Mouse (Mus musculus): ENCODE data around the gene Arl16.
A peak's percentile ranks its signal among the peaks of the same experiment; 100 is the strongest.
"Not testable (repeated sequence)": the region's sequence is repeated elsewhere in the genome, so short reads cannot be mapped to it uniquely, and the experiment has no call there.

Arl16 gene

DNA sequence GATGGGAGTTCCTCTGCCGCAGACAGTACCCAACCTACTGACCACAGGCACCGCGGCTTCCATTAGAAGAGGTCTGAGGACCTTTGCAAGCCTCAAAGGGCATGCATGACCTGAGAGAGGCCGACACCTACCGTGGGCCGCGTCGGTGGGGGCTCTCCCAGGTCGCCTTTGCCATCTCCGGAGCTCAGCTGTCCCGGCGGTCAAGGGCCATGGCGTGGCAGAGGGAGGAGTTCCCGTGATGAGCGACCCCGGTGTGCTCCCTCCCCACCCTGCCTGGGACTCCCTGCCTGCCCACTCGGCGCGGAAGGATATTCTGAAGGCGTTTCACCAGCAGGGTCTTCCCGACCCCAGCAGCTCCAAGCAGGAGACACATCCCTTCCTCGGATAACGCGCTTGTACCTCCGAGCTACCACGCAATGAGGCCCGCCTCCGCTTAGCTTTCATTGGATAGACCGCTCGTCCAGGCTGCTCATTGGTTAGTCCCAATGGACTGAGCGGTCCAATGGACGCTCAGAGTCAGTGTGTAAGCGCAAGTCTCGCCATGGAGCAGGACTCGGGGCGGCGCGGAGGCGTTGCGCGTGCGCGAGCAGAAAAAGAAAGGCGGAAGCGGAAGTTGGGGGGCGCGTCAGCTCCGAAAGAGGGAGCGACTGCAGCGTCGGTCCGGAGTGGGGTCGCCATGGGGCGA, at the start of gene Arl16:
Arl16 (minus strand) TSS at position 557 of the 685 bp plus-strand sequence.
- peak; percentile 84 to 87 for DNase-seq (ENCODE audit: low read depth in 1 of 2, low spot score in 2 of 2)

DNA sequence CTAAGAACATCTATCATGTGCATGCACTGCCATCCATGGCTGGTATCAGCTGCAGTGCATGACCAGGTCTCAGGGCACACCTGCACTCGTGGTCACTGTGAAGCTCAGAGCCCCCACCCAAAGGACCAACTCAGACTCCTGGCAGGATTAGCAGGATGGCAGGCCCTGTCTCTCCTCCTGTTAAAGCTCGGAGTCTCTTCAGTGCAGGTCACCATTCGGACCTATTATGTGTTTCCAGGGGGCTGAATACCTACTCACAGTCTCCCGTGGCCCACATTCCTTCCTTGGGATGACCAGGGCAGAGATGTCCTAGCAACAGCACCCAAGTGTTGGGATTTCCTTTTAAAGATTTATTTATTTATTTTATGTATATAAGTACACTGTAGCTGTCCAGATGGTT, 49.7 kb upstream of the Arl16 start:
- DNase-seq (ENCODE audit: low read depth in 1 of 2, low spot score in 2 of 2), result no peak

DNA sequence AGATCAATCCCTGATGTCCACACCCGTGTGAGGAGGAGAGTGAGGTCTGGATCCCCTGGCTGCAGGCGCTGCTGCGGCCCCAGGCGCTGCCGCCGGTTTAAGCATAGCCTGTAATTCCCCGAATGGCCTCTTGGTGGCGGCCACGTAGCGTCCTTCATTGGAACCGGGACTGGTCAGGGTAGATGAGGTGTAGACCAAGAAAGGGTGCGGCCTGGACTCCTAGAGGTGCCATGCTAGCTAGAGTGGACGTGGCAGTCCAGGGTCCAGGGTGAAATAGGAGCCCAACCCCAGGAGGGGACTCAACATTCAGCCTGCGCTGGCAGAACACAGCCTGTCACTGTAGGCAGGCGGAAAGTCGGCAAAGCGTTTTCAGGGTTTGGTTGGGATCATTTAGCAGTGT, 48.2 kb upstream of the Arl16 start:
- DNase-seq (ENCODE audit: low read depth in 1 of 2, low spot score in 2 of 2), result peak; percentile 66 to 84

DNA sequence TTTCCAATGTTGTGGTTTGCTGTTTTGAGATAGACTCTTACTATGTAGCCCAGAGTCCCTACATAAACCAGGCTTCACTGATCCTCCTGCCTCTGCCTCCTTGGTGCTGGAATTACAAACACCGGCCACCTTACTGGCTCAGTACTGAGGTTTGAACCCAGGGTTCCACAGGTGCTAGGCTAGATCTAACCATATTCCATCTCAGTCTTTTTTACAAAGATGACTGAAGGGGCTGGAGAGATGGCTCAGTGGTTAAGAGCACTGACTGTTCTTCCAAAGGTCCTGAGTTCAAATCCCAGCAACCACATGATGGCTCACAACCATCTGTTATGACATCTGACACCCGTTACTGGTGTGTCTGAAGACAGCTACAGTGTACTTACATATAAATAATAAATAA, 46.9 kb upstream of the Arl16 start:
- not testable (repeated sequence) for DNase-seq (ENCODE audit: low read depth in 1 of 2, low spot score in 2 of 2)

DNA sequence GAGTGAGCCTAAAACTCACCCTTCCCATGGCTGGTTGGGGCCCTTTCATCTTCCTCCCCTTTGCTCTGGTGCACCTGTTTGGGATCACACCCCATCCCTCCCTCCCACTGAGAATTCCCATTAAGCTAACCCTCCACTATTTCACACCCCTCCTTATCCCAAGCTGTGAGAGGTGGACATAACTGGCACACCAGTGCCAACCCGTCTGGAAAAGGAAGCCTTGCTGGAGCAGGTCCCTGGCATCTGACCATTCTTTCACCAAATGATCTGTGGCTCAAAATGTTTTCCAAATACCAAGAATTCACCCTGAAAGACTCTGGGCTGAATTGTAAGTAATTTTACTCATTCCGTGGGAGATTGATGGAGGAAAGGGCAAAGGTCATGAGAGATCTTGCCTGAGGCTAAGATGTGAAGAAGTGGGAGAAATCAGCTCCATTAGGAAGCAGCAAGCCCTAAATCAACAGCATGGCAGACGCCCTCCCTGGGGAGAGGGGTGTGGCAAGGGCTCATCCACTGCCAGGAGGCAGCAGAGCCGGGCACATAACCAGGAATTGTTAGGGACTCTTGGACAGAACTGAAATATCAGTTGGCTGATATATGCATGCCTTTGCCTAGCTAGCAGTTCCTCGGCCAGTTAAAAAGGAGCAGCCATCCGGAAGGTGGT, 45.5 kb upstream of the Arl16 start:
- DNase-seq (ENCODE audit: low read depth in 1 of 2, low spot score in 2 of 2), result no peak

DNA sequence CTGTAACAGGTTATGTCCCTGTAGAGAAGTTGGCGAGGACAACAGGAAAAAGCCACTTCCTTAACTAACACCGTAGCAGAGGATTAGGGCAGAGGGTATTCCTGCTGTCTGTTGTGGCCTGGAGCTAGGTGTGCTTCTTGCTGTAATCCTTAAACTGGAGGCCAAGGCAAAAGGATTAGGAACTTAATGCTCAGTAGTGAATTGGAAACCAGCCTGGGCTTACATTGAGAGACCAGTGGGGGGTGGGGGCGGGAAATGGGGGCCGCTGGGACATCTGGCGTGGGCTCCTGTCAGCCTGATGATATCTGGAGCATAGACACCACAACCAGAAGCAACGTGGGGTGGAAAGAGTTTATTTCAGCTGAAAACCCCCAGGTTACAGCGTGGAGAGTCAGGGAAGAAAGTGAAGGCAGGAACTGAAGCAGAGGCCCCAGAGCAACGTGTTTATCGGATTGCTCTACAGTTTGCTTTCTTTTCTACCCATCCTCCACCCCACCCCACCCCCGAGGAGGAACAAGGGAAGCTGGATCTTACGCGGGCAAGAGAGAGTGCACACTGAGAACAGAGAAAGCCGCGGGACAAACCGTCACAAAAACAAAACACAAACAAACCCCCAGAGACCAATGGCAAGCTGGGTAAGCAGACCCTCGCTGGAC, 43.1 kb upstream of the Arl16 start:
- no peak for DNase-seq (ENCODE audit: low read depth in 1 of 2, low spot score in 2 of 2)

DNA sequence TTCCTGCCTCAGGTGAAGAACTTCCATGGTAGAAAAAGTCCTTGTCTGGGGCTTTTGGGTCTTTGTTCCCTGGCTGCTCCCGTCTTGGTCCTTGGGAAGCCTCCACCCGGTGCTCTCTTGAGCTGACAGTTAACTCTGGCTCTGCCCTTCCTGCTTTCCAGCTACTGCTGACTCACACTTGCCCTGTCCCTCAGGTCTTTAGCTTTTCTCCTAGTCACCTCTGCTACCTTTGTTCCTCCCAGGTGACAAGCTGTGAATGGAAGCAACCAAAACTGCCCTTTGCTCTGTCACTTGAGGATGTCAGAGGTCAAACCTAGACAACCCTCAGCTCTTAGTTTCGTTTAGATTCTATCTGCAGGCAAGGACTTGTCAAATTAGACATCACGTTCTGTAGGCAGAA, 42.5 kb upstream of the Arl16 start:
- no peak for DNase-seq (ENCODE audit: low read depth in 1 of 2, low spot score in 2 of 2)

DNA sequence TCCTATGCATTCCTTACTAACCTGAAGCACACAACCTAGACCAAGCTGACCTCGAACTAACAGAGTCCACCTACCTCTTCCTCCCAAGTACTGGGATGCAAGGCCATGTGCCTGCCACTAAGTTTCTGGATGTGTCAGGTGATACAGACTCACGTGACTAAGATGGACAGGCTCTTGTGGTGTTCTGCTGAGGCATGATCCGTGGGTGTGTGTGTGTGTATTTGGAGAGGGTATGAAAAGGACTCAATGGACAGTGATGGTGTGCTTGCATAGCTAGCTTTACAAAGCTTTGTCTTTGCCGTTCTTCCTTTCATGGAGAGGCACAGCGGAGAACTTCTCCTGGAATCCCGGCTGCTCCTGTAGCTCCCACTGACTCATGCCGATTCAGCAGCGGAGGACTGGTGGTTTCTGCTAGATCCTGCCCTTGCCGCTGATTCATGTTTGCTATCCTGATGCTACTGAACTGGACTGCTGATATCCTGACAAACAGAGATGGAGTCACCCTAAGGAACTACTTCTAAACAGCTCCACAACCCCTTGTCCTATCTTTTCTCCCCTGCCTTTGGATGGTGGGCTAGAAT, 41.0 kb upstream of the Arl16 start:
- DNase-seq (ENCODE audit: low read depth in 1 of 2, low spot score in 2 of 2), result no peak

DNA sequence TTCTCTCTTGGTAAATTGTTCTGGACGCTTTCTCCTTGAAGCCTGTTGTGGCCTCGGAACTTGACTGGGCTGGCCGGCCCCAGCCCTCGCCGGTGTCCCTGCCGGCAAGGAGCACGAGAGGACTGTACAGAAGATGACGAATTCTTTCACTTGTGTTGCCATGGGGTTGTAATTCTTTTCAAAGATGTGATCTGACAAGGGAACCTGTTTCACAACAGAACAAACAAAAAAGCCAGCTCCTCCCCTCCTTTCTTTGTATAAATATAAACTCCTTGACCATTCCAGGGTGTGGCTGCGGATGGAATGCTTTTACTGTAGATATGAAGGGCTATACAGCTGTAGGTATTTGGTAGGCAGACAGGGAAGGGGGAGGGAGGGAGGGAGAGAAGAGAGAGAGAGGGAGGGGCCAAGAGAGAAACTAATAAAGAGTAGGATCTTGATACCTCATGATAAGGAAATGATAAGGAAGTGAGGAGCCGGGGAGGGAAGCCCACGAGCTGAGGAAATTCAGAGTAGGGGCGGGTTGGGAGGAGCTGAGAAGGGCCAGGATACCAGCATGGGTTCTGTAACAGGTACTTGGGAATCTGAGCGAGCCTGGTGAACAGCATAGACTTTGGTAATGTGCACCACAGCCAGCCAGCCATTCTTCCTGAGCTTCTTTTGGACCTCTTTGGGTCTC, 40.3 kb upstream of the Arl16 start:
- DNase-seq (ENCODE audit: low read depth in 1 of 2, low spot score in 2 of 2), result no peak

DNA sequence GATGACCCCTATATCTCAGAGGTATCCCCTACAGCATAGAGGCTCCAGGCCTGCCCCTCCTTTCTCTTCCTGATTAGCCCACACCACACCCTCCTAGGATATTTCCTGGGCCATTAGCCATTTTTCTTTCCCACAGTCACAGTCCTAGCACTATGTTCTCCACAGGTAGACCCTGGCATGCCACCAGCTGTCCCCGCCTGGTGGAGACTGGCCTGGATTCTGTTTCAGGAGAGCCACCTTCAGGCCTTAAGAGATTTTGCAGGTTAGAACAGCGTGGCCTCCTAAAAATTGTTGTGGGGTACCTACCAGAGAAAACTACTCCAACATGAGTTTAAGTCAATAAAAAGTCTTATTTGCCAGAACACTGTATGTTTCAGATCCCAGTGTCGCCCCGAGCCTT, 39.5 kb upstream of the Arl16 start:
- DNase-seq (ENCODE audit: low read depth in 1 of 2, low spot score in 2 of 2), result no peak

DNA sequence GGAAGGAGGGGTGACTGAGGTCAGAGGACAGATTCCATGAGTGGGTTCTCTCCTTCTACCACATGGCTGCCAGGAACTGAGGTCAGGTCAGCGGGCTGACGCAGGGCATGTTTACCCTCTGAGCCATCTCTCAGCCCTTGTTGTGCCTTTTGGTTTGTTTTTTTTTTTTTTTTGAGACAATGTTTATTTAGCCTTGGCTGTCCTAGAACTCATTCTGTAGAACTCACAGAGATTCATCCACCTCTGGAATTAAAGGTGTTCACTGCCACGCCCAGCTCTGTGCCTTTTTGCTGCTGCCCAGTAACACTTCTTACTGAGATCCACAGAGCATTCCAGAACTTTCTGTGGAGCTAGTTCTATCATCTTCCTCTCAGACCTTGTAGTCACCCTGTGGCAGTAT, 38.3 kb upstream of the Arl16 start:
- no peak for DNase-seq (ENCODE audit: low read depth in 1 of 2, low spot score in 2 of 2)

DNA sequence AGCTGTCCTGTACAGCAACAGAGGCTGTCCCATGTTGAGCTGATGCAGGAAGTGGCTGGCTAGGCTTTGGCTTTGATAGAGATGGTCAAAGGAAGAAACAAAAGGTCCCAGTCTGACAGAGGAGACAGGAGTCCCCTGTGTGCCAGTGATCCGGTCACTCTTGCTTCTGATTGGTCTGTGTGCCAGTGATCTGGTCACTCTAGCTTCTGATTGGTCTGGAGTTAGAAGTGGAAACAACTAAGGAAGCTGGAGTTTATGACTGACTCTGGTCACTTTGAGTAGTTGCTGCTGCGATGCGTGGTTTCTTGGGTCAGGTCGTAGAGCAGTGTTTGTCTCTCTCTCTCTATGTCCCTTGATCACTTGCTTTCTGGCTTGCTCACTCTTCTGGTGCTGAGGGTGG, 34.3 kb upstream of the Arl16 start:
- no peak for DNase-seq (ENCODE audit: low read depth in 1 of 2, low spot score in 2 of 2)

DNA sequence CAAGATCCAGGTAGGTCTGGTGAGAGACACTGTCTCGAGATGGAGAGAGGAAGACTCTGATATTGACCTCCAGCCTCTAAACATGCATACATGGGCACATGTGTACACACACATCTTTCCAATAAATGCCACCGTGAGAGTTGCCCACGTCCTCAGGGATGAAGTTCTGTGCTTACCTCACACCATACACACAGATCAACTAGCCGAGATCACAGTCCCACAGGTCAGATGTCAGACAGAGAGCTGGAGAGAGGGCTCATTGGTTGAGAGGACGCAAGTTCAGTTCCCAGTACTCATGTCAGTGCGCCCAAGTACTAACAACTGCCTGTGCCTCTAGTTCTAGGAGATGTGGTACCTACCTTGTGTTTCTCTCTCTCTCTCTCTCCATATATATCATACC, 33.6 kb upstream of the Arl16 start:
- no peak for DNase-seq (ENCODE audit: low read depth in 1 of 2, low spot score in 2 of 2)

DNA sequence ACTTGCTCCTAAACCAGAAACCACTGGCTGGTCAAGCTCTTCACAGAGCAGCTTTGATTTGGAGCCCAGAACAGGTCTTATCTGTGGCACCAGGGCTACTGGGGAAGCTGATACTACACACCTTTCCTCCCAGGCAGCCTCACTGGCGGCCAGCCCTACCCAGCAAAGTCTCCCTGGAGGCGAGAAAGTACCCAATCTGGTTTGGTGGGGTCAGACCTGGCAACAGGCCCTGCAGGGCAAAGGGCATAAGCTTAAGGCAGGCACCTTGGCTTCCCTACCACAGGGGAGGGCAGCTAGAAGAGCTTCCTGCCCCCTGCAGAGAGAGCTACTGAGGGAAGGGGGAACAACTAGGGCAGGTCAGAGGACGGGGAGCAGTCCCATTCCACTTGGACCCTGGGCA, 33.0 kb upstream of the Arl16 start:
- no peak for DNase-seq (ENCODE audit: low read depth in 1 of 2, low spot score in 2 of 2)

DNA sequence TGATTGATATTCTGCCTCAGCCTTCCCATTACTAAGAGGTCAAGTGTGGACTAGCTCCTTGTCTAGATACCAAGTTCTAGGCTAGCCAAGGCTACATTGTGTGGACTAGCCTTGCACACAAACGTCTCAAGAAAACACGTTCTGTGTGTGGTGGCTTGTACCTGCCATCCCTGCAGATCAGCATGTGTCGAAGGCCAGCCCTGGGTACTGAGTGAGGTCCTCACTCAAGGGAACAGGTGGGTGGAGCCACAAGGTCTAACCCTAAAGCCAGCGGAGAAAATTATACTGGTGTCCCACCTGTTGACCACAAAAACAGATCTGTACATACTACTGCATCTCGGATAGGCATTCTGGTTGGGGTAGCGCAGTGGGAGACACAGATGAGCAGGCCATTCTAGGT, 32.5 kb upstream of the Arl16 start:
- no peak for DNase-seq (ENCODE audit: low read depth in 1 of 2, low spot score in 2 of 2)

DNA sequence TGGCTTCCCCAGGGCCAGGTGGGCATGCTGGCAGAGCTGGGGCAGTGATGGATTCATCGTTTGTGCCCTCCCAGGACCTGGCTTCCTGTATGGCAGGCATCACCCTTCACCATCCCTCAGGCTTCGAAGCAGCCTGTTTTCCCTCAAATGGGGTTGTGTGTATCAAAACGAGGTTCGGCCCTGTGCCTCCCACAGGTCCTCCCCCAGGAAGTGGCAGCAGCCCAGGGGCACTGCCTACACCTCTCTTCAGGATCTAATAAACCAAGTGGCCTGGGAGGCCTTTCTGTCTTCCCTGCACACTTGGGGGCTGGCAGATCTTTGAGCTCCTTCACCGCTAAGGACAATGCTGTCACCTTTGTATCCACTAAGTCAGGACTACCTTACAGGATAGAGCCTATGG, 31.5 kb upstream of the Arl16 start:
- DNase-seq (ENCODE audit: low read depth in 1 of 2, low spot score in 2 of 2), result no peak

DNA sequence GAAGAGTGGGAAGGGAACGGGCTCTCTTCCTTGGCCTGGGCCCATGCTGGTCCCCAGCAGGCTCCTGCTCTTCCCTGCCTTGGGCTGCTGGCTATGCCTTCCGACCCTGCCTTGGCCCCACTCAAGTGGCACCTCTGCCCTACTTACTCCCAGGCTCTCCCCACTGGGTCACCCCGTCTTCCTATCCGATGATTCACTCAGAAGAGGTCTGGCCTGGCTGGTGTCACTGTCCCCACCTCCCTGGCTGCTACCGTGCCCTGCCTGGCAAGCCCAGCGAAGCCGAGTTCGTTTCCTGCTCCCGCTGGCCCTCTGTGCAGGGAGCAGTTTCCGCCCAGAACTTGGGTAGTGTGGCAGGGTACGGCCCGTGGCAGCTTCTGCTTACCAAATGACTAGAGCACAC, 30.8 kb upstream of the Arl16 start:
- no peak for DNase-seq (ENCODE audit: low read depth in 1 of 2, low spot score in 2 of 2)

DNA sequence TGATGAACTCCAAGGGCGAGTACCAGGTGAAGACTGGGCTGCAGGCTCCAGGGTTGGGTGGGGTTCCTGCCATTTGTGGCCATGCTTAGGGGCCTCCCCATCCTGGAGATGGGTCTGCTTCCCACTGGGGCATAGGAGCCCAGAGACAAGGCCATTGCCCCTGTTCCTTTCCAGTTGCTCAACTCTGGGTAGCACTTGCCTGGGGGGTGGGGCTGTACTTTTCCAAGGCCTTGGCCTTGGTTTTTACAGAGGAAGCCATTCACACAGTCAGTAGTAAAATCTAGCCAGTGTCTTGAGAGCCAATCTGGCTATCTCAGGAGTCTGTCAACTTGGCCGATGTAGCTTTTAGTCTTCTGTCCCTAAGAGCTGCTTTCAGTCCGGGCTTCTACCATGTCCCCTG, 30.0 kb upstream of the Arl16 start:
- DNase-seq (ENCODE audit: low read depth in 1 of 2, low spot score in 2 of 2), result no peak

DNA sequence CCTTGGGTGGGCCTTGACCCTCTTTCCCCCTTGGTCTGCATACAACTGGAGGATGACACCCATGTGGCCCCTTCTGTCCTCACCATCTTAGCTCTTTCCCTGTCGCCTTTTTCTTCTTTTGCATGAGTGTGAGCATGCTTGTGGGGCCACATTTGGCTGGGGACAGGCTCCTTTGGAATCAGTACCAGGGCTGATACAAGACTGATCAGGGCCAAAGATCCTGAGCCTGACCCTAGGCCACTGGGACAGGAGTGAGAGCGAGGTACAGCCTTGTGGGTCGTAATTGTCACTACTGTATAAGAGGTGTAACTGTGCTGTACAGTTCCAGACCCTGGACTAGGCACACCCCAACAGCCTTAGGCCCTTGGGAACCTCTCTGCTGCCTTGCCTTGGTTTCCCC, 26.5 kb upstream of the Arl16 start:
- DNase-seq (ENCODE audit: low read depth in 1 of 2, low spot score in 2 of 2), result no peak

DNA sequence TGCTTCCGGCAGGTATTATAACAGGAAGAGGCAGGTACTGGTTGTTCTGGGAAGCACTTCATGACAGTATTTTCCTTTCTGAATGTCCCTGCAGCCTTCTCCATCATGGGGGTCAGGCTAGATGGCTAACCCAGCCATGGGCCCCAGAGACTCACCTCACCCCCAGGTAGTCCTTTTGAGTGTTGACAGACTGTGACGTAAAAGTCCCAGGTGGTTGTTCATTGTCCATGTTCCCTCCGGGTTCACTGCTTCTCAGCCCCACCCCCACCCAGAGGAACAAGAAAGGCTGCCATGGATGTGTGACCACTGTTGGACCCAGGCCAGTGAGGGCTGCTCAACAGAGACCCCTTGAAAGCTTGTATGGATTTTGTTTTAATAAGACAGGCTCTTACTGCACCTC, 25.9 kb upstream of the Arl16 start:
- no peak for DNase-seq (ENCODE audit: low read depth in 1 of 2, low spot score in 2 of 2)

DNA sequence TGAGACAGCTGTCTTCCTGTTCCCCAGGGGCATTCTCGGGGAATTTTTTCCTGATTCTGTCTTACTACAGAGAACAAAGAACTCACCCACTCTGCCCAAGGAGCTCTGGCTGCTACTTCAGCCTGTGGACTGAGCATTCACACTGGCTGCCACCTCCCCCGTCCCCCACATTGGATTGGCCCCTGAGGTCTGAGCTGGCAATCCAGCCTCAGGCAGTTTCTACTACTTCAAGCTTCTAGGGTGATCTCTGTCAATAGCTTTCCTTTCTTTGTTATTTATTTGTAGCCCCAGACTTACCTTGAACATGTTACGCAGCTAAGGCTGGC, 25.4 kb upstream of the Arl16 start:
- DNase-seq (ENCODE audit: low read depth in 1 of 2, low spot score in 2 of 2), result no peak
